Mouse (Mus musculus) hindbrain, embryonic 12.5 days (tissue): ENCODE data around the gene Nrxn2. TPM values are rescaled to one million over a fixed set of nuclear protein-coding genes. Genes with fewer than 3 reads are reported as not detected.

ENCODE experiments used
- ATAC-seq: fragments of 200-750 bp; cut with Nextera tagmentation; 2 replicates; pipeline ENCODE4 v1.8.0; 2017; ENCODE audit warnings: moderate TSS enrichment; ENCODE audit not compliant: low FRiP score
- H3K27ac ChIP-seq: fragments of 300-500 bp; sonication (generic); 2 replicates; pipeline ENCODE4 v1.5.1; 2016; ENCODE audit warnings: mild to moderate bottlenecking
- H3K27me3 ChIP-seq: fragments of 300-500 bp; sonication (generic); 2 replicates; pipeline ENCODE4 v1.6.1; 2016; ENCODE audit warnings: mild to moderate bottlenecking
- H3K36me3 ChIP-seq: fragments of 300-500 bp; sonication (generic); 2 replicates; pipeline ENCODE4 v1.6.1; 2016; ENCODE audit warnings: mild to moderate bottlenecking
- H3K4me1 ChIP-seq: fragments of 300-500 bp; sonication (generic); 2 replicates; pipeline ENCODE4 v1.6.1; 2016
- H3K4me2 ChIP-seq: fragments of 300-500 bp; sonication (generic); replicated peaks from 2 replicates; pipeline ENCODE4 v1.6.1; 2016; ENCODE audit warnings: mild to moderate bottlenecking
- H3K4me3 ChIP-seq: fragments of 300-500 bp; sonication (generic); 2 replicates; pipeline ENCODE4 v1.5.1; 2016; ENCODE audit warnings: mild to moderate bottlenecking
- H3K9ac ChIP-seq: fragments of 300-500 bp; sonication (generic); 2 replicates; pipeline ENCODE4 v1.6.1; 2016; ENCODE audit warnings: mild to moderate bottlenecking, moderate library complexity
- H3K9me3 ChIP-seq: fragments of 300-500 bp; sonication (generic); replicated peaks from 2 replicates; pipeline ENCODE4 v1.6.1; 2016; ENCODE audit warnings: mild to moderate bottlenecking
- WGBS: fragments of 180-500 bp; shearing (Covaris S2); methylation state at CpG from one replicate; pipeline ENCODE4 v1.1.7; 2016; 5-methylcytosine and 5-hydroxymethylcytosine counted together
- polyA plus RNA-seq: library from polyadenylated mRNA; unstranded; fragments of >200 nt; fragmentation: Nextera tagmentation; extraction: Ambion mirVana; gene quantifications from 2 replicates; pipeline ENCODE4 v1.2.1, GENCODE M21; 2016

The Nrxn2 gene
- polyA plus RNA-seq, 1 experiment from 2014 or later, result 21.3 TPM

GRCm38 (mm10) chr19:6382323-6382924, 36.1 kb upstream of the Nrxn2 start:
- Histone ChIP-seq H3K9ac (no peak overlapping the region), H3K4me2 (no peak overlapping the region), H3K4me1 (peaks cover 19% of the 10 kb centered on the region), H3K27ac (no peak overlapping the region), H3K36me3 (peaks cover 22% of the 10 kb centered on the region), H3K4me3 (no peak overlapping the region), H3K27me3 (no peaks in the 10 kb centered on the region), H3K9me3 (no peaks in the 10 kb centered on the region)
- WGBS, result 84% methylated on average over 4 of the region's 4 CpGs
- no peak for ATAC-seq

- H3K4me3 ChIP-seq, result no peak overlapping the region
- peaks cover 15% of the 10 kb centered on the region for H3K4me1 ChIP-seq
- WGBS, result 43% methylated on average over 5 of the region's 5 CpGs
- 0 out of 2 replicates have a peak, but pooled peaks cover 4% of the 10 kb centered on the region for H3K27me3 ChIP-seq
- peaks cover 11% of the 10 kb centered on the region for H3K36me3 ChIP-seq
- 0 out of 2 replicates have a peak overlapping the region, but pooled peaks have one; percentile 8 for H3K9ac ChIP-seq
- H3K9me3 ChIP-seq, result no peaks in the 10 kb centered on the region
- no peak overlapping the region for H3K4me2 ChIP-seq
- H3K27ac ChIP-seq, result peak overlapping the region; percentile 35; the same call in 1 of the 2 replicates
- ATAC-seq, result no peak
Observed at GRCm38 (mm10) chr19:6383470-6383869, 35.1 kb upstream of the Nrxn2 start.

GRCm38 (mm10) chr19:6384128-6384527, 34.4 kb upstream of the Nrxn2 start, which contains the start of gene Pygm:
Pygm (plus strand) TSS chr19:6384399.
- peak within 1 kb of the TSS; percentile 35; the same call in 1 of the 2 replicates for H3K27ac ChIP-seq
- no peaks in the 10 kb centered on the region for H3K9me3 ChIP-seq

DNA sequence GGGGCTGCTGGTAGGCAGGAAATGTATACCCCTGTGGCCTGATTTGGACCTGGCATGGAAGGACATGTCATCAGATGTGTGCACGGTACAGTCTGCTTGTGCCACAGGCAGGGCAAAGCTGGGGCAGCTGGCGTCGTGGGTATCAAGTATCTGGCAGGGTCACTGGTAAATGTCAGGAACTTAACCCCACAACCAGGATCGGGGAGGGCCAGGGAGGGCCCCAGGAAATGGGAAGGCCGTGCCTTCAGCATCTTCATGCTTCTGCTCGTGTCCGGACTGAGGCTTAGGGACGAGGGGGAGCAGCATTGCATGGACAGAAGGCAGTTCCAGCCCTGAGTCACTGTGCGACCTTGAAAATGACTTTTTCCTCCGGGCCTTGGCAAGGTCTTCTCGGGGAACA, 33.6 kb upstream of the Nrxn2 start:
- H3K4me1 ChIP-seq, result peaks cover 22% of the 10 kb centered on the region
- peaks cover 12% of the 10 kb centered on the region; the same call in 1 of the 2 replicates for H3K27me3 ChIP-seq
- no peak overlapping the region for H3K9ac ChIP-seq
- no peak overlapping the region for H3K4me3 ChIP-seq
- H3K36me3 ChIP-seq, result no peaks in the 10 kb centered on the region
- H3K27ac ChIP-seq, result no peak overlapping the region
- no peak overlapping the region for H3K4me2 ChIP-seq
- no peak for ATAC-seq
- WGBS, result 78% methylated on average over 11 of the region's 11 CpGs
- no peaks in the 10 kb centered on the region for H3K9me3 ChIP-seq

More at GRCm38 (mm10) chr19:6384128-6384527, 34.4 kb upstream of the Nrxn2 start, which contains the start of gene Pygm:
- H3K4me2 ChIP-seq, result no peak within 1 kb of the TSS
- H3K4me1 ChIP-seq, result peaks cover 15% of the 10 kb centered on the region
- H3K4me3 ChIP-seq, result no peak within 1 kb of the TSS
- H3K9ac ChIP-seq, result 0 out of 2 replicates have a peak within 1 kb of the TSS, but pooled peaks have one; percentile 8
- 0 out of 2 replicates have a peak, but pooled peaks cover 4% of the 10 kb centered on the region for H3K27me3 ChIP-seq
- peaks cover 5% of the 10 kb centered on the region; the same call in 1 of the 2 replicates for H3K36me3 ChIP-seq
- 26% methylated on average over 7 of the region's 7 CpGs for WGBS
- ATAC-seq, result no peak

GRCm38 (mm10) chr19:6385419-6385818, 33.1 kb upstream of the Nrxn2 start:
- H3K9ac ChIP-seq, result no peak overlapping the region
- ATAC-seq, result no peak
- 80% methylated on average over 5 of the region's 5 CpGs for WGBS

GRCm38 (mm10) chr19:6385821-6386220, 32.7 kb upstream of the Nrxn2 start:
- Histone ChIP-seq H3K27me3 (peaks cover 12% of the 10 kb centered on the region; the same call in 1 of the 2 replicates), H3K9ac (no peak overlapping the region), H3K36me3 (no peaks in the 10 kb centered on the region), H3K4me2 (no peak overlapping the region), H3K9me3 (no peaks in the 10 kb centered on the region), H3K27ac (no peak overlapping the region), H3K4me3 (no peak overlapping the region), H3K4me1 (peaks cover 22% of the 10 kb centered on the region)
- 84% methylated on average over 7 of the region's 7 CpGs for WGBS
- no peak for ATAC-seq

More at GRCm38 (mm10) chr19:6385419-6385818, 33.1 kb upstream of the Nrxn2 start:
- Histone ChIP-seq H3K36me3 (no peaks in the 10 kb centered on the region), H3K4me3 (no peak overlapping the region), H3K27ac (no peak overlapping the region), H3K9me3 (no peaks in the 10 kb centered on the region), H3K4me2 (no peak overlapping the region), H3K27me3 (peaks cover 12% of the 10 kb centered on the region; the same call in 1 of the 2 replicates), H3K4me1 (peaks cover 22% of the 10 kb centered on the region)

DNA sequence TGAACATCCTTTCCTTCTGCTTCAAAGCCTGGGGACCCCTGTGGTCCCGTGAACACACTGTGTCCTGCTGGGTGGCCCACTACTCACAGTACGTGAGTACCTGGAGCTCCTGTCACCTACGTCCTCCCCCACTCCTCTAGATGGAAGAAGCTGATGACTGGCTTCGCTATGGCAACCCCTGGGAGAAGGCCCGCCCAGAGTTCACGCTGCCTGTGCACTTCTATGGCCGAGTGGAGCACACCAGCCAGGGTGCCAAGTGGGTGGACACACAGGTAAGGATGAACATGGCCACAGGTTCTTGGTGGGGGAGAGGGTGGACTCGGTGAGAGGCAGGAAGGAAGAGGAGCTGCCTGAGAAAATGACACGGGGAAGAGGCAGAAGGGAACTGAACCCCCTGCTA, 32.3 kb upstream of the Nrxn2 start:
- 60% methylated on average over 9 of the region's 9 CpGs for WGBS
- ATAC-seq, result no peak
- Histone ChIP-seq H3K27ac (no peak overlapping the region), H3K4me2 (no peak overlapping the region), H3K27me3 (peaks cover 12% of the 10 kb centered on the region; the same call in 1 of the 2 replicates), H3K4me3 (no peak overlapping the region), H3K36me3 (no peaks in the 10 kb centered on the region), H3K9me3 (no peaks in the 10 kb centered on the region), H3K4me1 (peaks cover 22% of the 10 kb centered on the region), H3K9ac (no peak overlapping the region)

DNA sequence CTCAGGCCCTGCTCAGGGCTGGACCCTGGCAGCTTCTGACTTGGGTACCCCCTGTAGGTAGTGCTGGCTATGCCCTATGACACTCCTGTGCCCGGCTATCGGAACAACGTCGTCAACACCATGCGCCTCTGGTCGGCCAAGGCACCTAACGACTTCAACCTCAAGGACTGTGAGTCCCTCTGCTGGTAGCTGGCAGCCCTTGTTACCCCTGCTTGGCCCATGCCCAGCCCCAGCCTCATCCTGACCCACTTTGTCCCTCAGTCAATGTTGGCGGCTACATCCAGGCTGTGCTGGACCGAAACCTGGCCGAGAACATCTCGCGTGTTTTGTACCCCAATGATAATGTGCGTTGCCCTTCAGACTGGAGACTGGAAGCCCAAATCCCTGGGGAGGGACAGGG, 30.5 kb upstream of the Nrxn2 start:
- Histone ChIP-seq H3K4me3 (no peak overlapping the region), H3K36me3 (no peaks in the 10 kb centered on the region), H3K9ac (no peak overlapping the region), H3K27ac (no peak overlapping the region), H3K4me2 (no peak overlapping the region), H3K27me3 (peaks cover 12% of the 10 kb centered on the region; the same call in 1 of the 2 replicates), H3K9me3 (no peaks in the 10 kb centered on the region), H3K4me1 (peaks cover 22% of the 10 kb centered on the region)
- 87% methylated on average over 13 of the region's 13 CpGs for WGBS
- ATAC-seq, result no peak

- no peak overlapping the region for H3K9ac ChIP-seq
- peak overlapping the region; percentile 20 for H3K4me3 ChIP-seq
Observed at GRCm38 (mm10) chr19:6389803-6390202, 28.7 kb upstream of the Nrxn2 start.

GRCm38 (mm10) chr19:6390251-6390650, 28.3 kb upstream of the Nrxn2 start:
- Histone ChIP-seq H3K9ac (no peak overlapping the region), H3K4me1 (peaks cover 7% of the 10 kb centered on the region), H3K36me3 (no peaks in the 10 kb centered on the region), H3K4me2 (no peak overlapping the region), H3K27ac (no peak overlapping the region), H3K4me3 (no peak overlapping the region), H3K27me3 (peaks cover 12% of the 10 kb centered on the region; the same call in 1 of the 2 replicates), H3K9me3 (no peaks in the 10 kb centered on the region)
- WGBS, result 54% methylated on average over 6 of the region's 6 CpGs
- ATAC-seq, result no peak

More at GRCm38 (mm10) chr19:6389803-6390202, 28.7 kb upstream of the Nrxn2 start:
- Histone ChIP-seq H3K9me3 (no peaks in the 10 kb centered on the region), H3K27ac (no peak overlapping the region), H3K36me3 (no peaks in the 10 kb centered on the region), H3K4me2 (peak overlapping the region; percentile 50), H3K4me1 (peaks cover 11% of the 10 kb centered on the region), H3K27me3 (peaks cover 12% of the 10 kb centered on the region; the same call in 1 of the 2 replicates)
- WGBS, result 6% methylated on average over 16 of the region's 16 CpGs
- ATAC-seq, result no peak

GRCm38 (mm10) chr19:6392743-6393393, 25.7 kb upstream of the Nrxn2 start:
- Histone ChIP-seq H3K27ac (no peak overlapping the region), H3K4me2 (no peak overlapping the region), H3K9ac (no peak overlapping the region), H3K4me1 (peaks cover 7% of the 10 kb centered on the region), H3K9me3 (no peaks in the 10 kb centered on the region), H3K4me3 (no peak overlapping the region), H3K27me3 (peaks cover 15% of the 10 kb centered on the region), H3K36me3 (no peaks in the 10 kb centered on the region)
- 95% methylated on average over 14 of the region's 14 CpGs for WGBS
- ATAC-seq, result no peak

GRCm38 (mm10) chr19:6393637-6394036, 24.9 kb upstream of the Nrxn2 start:
- H3K4me2 ChIP-seq, result no peak overlapping the region
- no peak overlapping the region for H3K4me3 ChIP-seq
- peaks cover 20% of the 10 kb centered on the region for H3K27me3 ChIP-seq
- H3K27ac ChIP-seq, result no peak overlapping the region
- no peaks in the 10 kb centered on the region for H3K36me3 ChIP-seq
- no peaks in the 10 kb centered on the region for H3K9me3 ChIP-seq
- no peak overlapping the region for H3K9ac ChIP-seq
- peaks cover 15% of the 10 kb centered on the region for H3K4me1 ChIP-seq
- 90% methylated on average over 16 of the region's 16 CpGs for WGBS
- ATAC-seq, result no peak
